19 mouse cellular contexts compared by ENCODE assay signal in genomic region chr4:117254672-117255071, GRCm38 (mm10). TPM values are rescaled to one million over a fixed set of nuclear protein-coding genes. Genes with fewer than 3 reads are reported as not detected.
DNase-seq lines count a peak whose midpoint lies in the region; ATAC-seq and TF ChIP-seq lines count a peak whose summit lies in the region.
"Had no signal": no experiment of that assay in that cellular context is flagged by ENCODE, and none has a peak within 500 bp of the region (broad histone marks: within the 10 kb centered on the region; RNA-seq: fewer than 3 reads in every experiment).

No protein-coding gene starts in this region.

- TF ChIP-seq CTCF in testis, adult 2 months (IDR thresholded peaks at IDR 0.05; ENCODE audit: control insufficient read depth, insufficient read depth, insufficient replicate concordance, low read depth, low read length) = no peak

- no peak for TF ChIP-seq POLR2A in testis, adult 2 months (IDR thresholded peaks at IDR 0.05; ENCODE audit: control insufficient read depth, low read depth, low read length)

- no peak overlapping the region for H3K4me3 ChIP-seq in kidney, embryonic 16.5 days (ENCODE audit: low read length)
- H3K4me3 ChIP-seq in testis, adult 2 months (ENCODE audit: control insufficient read depth, low read depth, low read length) = peak overlapping the region; percentile 94
- H3K4me3 ChIP-seq: embryonic facial prominence, embryonic 15.5 days; liver, embryonic 12.5 days; midbrain, embryonic 12.5 days; neural tube, embryonic 12.5 days had no signal

- peaks cover 25% of the 10 kb centered on the region for H3K4me1 ChIP-seq in kidney, embryonic 16.5 days (ENCODE audit: insufficient read depth, low read length)
- H3K4me1 ChIP-seq in testis, adult 2 months (ENCODE audit: control insufficient read depth, insufficient read depth, low read length) = peaks cover 4% of the 10 kb centered on the region

- 63% methylated on average over 6 of the region's 6 CpGs for WGBS in kidney, embryonic 16.5 days

- no peak overlapping the region for H3K27ac ChIP-seq in kidney, embryonic 16.5 days (ENCODE audit: low read length)
- H3K27ac ChIP-seq in testis, adult 2 months (ENCODE audit: control insufficient read depth, insufficient read depth, low read depth, low read length) = no peak overlapping the region
- H3K27ac ChIP-seq: embryonic facial prominence, embryonic 15.5 days; hindbrain, embryonic 14.5 days; liver, embryonic 12.5 days; midbrain, embryonic 12.5 days; neural tube, embryonic 12.5 days had no signal

- DNase-seq in heart, adult 18-20 months = peak; percentile 49 to 50
- DNase-seq in heart, postnatal 25 days (ENCODE audit: low spot score) = no peak
- DNase-seq in kidney, adult 9 months = peak; percentile 49
- DNase-seq in testis, postnatal 10 days (ENCODE audit: low spot score) = no peak
- DNase-seq in right cerebral cortex, adult 2 months (ENCODE audit: low spot score in 2 of 2) = no peak
- DNase-seq: cerebellum, postnatal 25 days; gastrocnemius, postnatal 25 days; lung, embryonic 14.5 days; thymus, postnatal 25 days had no signal

- intact Hi-C loops in heart, postnatal 25 days (cut with DNase I) = no loop called here

- H3K9ac ChIP-seq in kidney, embryonic 16.5 days (replicated peaks; ENCODE audit: low read length) = no peak overlapping the region
- H3K9ac ChIP-seq: embryonic facial prominence, embryonic 15.5 days; hindbrain, embryonic 14.5 days; liver, embryonic 12.5 days; lung, embryonic 14.5 days; midbrain, embryonic 12.5 days; neural tube, embryonic 12.5 days had no signal

- H3K4me2 ChIP-seq in kidney, embryonic 16.5 days (replicated peaks; ENCODE audit: low read depth, low read length) = no peak overlapping the region
- H3K4me2 ChIP-seq: embryonic facial prominence, embryonic 15.5 days; hindbrain, embryonic 14.5 days; liver, embryonic 12.5 days; lung, embryonic 14.5 days; midbrain, embryonic 12.5 days; neural tube, embryonic 12.5 days had no signal

- H3K9me3 ChIP-seq in kidney, embryonic 16.5 days (ENCODE audit: low read length) = no peaks in the 10 kb centered on the region
- H3K9me3 ChIP-seq: embryonic facial prominence, embryonic 15.5 days; liver, embryonic 12.5 days; midbrain, embryonic 12.5 days; neural tube, embryonic 12.5 days had no signal

- no peaks in the 10 kb centered on the region for H3K36me3 ChIP-seq in kidney, embryonic 16.5 days (ENCODE audit: insufficient read depth, low read length)
- no peaks in the 10 kb centered on the region for H3K36me3 ChIP-seq in testis, adult 2 months (ENCODE audit: control insufficient read depth, insufficient read depth, low read length)
- H3K36me3 ChIP-seq: liver, embryonic 12.5 days; midbrain, embryonic 12.5 days; neural tube, embryonic 12.5 days had no signal

- ATAC-seq in kidney, embryonic 16.5 days (ENCODE audit: low FRiP score, low TSS enrichment) = no peak
- ATAC-seq: forebrain, embryonic 16.5 days; intestine, embryonic 16.5 days; liver, embryonic 12.5 days had no signal

- no peaks in the 10 kb centered on the region for H3K27me3 ChIP-seq in kidney, embryonic 16.5 days (ENCODE audit: insufficient read depth, low read length)
- H3K27me3 ChIP-seq in testis, adult 2 months (ENCODE audit: control insufficient read depth, insufficient read depth, low read length) = no peaks in the 10 kb centered on the region
- H3K27me3 ChIP-seq: embryonic facial prominence, embryonic 15.5 days; neural tube, embryonic 12.5 days had no signal

RNA-seq across cellular contexts. Expression of gene Armh1, which starts 2.7 kb away (rescaled TPM):
- under 1 TPM in 1 of 2 experiments, not detected in 1; 0.15 TPM for total RNA-seq in heart, adult 18-20 months (2021)
- total RNA-seq in heart, postnatal 25 days (2021) = not detected
- polyA plus RNA-seq in kidney, embryonic 16.5 days (2015; fragmentation: Nextera tagmentation; extraction: Ambion mirVana) = 0.23 and 0.39 TPM in 2 replicates
- polyA plus RNA-seq in testis, adult 2 months (2012; rRNA removed) = 154 and 162 TPM in 2 replicates
- total RNA-seq: gastrocnemius, postnatal 25 days had no signal
- polyA plus RNA-seq: small intestine, adult 2 months had no signal

RNA-seq across cellular contexts. Expression of gene Tmem53, which starts 2.9 kb away (rescaled TPM):
- 10 to 100 TPM; 24.8 to 35.7 TPM for total RNA-seq in heart, adult 18-20 months (2021)
- 10 to 100 TPM; 23.8 to 30.3 TPM for total RNA-seq in heart, postnatal 25 days (2021)
- 16.5 and 19.9 TPM in 2 replicates for polyA plus RNA-seq in kidney, embryonic 16.5 days (2015; fragmentation: Nextera tagmentation; extraction: Ambion mirVana)
- polyA plus RNA-seq in testis, adult 2 months (2012; rRNA removed) = 999 and 1,059 TPM in 2 replicates

Comparison
In these comparisons a context has a peak if more than half of its experiments do, and no peak if none do; other contexts are left out.
1. DNase-seq: peak in heart, adult 18-20 months (2 of 2) and kidney, adult 9 months (single experiment); none in heart, postnatal 25 days (single experiment), testis, postnatal 10 days (single experiment) and right cerebral cortex, adult 2 months (0 of 2).